Mouse (Mus musculus): Measurements from ENCODE around the gene Gm42791.

Gene Gm42791

DNA sequence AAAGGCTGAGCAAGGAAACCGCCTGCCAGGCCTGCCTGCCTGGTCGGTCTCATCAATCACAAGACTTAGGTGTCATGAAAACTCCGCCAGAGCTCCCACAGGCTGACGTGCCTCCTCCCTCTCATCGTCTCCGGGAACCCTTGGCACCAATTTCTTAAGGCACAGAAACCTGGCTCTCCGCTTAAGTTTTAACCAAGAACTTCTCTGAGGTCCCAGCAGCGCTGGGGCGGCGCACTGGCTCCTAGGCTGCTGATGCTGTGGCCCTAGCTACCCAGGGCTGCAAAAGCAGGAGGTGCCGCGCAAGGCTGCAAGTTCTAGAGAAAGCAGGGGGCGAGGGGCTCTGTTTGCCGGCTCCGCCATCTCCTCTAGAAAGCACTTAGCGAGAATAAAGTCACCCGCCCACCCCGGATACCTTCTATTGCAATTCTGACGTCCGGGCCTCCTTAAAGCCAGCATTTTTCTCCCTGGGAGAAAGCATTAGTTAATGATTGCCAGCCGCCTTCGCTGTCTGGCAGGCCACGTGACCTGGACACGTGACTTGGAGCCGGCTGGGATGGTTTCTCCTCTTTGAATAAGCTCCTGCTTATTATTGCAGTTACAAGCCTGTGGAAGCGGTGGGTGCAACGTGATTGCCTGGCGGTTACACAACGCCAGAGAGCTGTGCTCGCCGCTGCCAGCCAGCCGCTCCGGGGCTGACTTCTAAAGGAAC, at the start of gene Gm42791:
TSS of gene Gm42791 (minus strand) at position 442 of the 709 bp plus-strand sequence.
- DNase-seq, result peak; percentile 91

DNA sequence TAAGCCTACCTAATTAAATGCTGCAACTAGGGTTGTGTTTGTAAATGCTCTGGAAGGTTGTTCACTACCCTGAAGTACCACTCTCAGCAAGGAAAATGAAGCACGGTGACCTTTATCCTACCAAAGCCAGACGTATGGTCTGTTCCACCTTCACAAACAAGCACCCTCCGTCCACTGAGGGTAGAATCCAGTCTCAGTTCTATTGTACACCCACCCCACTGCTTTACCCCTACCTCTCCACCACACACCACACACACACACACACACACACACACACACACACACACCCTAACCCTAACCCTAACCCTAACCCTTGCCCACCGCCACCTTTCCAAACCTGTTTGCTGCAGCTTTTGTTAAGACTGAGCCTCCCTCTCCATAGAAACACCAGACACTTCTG, 49.1 kb upstream of the Gm42791 start:
- DNase-seq, result no peak

DNA sequence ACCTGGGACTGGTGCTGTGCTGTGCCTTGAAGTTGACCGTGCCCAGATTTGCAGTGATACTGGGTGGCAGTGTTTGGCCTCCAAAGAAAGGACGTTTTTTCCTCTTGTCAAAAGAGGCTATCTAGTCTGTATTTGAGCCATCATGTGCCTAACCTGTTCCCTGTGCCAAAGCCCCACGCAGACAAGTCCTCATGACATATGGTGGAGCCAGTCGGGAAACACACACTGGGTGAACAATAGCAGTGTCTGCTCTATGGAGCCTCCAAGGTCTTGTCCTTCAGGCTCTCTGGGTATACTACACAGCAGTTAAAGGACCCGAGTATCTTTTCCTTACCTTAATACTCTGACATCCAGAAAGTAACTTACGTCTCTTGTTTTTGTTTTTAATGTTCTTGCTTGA, 48.3 kb upstream of the Gm42791 start:
- no peak for DNase-seq

DNA sequence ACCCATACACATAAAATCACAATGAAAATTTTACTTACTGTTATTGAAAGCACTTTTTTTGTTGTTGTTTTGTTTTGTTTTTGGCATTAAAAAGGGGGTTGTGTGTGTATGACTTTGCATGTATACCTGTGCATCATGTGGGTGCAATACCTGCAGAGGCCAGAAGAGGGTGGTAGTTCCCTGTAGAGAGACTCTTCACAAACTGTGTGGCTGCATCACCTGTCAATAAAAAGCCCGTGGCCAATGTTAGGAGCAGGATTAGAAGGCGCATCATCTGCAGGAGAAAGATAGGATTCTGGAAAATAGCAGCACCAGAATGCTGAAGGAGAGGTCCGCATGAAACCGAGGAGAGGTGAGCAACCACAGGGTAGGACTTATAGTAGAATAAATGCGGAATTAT, 44.9 kb upstream of the Gm42791 start:
- no peak for DNase-seq

DNA sequence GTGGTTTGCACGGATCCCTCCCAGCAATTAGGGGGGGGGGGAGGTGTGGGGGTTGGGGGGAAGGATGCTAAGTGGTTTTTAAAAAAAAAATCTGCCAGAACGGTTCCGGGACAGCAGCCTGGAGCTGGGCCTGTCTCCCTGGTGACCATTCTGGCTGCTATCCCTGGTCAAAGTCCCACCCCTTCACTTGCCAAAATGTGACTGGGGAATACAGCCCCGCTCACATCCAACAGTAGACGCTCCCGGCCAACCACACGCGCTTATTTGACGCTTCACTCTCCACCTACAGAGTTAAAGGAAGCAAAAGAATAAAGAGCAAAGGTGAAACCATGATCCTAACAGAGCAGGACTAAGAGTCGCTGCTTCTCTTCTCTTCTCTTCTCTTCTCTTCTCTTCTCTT, 42.8 kb upstream of the Gm42791 start:
- DNase-seq, result no peak

DNA sequence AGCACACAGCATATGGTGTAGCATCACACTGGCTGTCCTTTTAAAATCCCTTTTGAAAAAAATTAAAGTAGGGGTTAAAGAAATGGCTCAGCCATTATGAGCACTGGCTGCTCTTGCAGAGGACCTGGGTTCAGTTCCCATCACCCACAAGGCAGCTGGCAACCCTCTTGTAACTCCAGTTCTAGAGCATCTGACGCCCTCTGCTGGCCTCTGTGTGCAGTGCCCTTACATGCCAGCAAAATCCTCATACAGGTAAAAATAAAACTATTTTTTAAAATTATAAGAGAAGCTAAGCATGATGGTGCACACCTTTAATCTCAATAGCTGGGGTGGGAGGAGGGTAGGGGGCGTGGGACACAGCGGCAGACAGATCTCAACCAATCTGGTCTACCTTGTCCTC, 42.0 kb upstream of the Gm42791 start:
- no peak for DNase-seq

DNA sequence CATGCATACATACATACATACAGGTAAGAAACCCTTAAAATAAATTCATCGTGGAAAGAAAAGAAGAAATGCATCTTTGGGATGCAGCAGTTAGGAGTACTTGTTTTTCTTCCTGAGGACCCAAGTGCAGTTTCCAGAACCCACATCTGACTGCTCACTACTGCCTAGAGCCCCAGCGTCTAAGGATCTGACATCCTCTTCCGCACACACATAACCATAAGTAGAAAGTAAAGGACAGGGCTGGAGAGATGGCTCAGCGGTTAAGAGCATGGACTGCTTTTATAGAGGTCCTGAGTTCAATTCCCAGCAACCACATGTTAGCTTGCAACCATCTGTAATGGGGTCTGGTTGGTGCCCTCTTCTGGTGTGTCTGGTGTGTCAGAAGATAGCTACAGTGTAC, 37.5 kb upstream of the Gm42791 start:
- no peak for DNase-seq

DNA sequence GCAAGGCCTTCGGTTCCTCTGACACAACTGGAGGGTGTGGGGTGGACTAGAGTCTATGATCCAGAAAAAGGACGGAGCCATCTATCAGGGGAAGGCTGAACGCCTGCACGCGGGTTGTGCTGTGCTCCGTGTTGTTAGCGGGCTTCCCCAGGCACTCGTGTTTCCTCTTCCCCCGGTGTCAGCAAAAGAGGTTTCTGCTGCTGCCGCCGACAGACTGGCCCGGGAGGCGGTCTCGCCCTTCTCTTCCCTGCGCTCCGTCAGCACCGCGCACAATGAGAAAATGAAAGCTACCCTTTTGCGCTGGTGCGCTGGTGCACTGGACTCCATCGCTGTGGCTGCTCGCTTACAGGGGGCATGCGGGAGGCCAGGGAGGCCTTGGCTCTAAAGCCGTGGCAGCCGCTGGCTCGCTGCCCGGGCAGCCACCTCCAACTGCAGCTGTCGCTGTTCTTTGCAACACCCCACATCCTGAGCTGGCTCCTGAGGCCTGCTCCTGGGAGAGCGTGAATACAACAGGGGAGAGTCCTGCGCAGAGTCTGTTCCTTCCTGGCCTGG, 36.3 kb upstream of the Gm42791 start:
- peak; percentile 57 for DNase-seq

DNA sequence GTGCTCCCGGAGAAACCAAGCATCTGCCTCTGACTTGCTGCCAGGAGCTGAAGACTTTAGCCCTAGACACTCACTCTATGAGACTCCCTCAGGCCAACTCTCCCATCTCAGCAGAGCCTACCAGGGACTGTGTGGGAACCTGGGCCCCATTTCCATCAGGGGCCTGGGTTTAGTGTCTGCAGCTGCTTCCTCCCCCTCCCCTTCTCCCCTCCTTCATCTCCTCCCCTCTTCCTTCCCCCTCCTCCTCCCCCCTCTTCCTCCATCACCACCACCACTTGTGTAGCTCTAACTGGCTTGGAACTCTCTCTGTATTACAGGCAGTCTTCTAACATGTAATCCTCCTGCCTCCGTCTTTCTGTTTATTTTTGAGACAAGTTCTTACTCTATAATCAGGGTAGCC, 35.2 kb upstream of the Gm42791 start:
- no peak for DNase-seq

DNA sequence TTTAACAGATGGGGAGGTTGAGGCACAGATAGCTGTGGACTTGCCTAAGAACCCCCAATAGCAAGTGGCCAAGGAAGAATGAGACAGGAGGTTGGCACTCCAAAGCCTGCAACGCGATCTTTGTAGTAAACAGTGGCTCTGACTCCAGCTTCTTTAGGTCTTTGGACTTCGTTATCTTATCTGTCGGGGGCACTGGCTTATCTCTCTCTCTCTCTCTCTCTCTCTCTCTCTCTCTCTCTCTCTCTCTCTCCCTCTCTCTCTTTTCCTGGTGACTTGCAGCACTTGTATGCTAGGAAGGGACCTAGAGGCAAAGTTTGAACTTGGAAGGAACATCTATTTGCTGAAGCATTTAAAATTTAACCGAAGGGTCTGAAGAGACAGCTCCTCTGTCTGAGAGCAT, 33.4 kb upstream of the Gm42791 start:
- DNase-seq, result no peak

DNA sequence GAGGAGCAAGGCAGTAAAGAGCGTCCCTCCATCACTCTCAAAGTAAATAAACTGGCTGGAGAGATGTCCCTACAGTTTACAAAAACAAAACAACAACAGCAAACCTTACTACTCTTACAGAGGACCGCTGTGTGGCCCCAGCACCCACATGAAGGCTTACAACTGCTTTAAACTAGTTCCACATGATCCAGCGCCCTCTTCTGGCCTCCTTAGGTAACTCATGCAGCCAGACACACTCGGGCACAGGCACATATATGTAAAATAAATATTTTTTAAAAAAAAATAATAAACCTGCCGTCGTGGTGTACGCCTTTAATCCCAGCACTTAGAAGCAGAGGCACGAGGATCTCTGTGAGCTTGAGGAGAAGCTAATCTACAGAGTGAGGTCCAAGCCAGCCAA, 32.4 kb upstream of the Gm42791 start:
- DNase-seq, result no peak

DNA sequence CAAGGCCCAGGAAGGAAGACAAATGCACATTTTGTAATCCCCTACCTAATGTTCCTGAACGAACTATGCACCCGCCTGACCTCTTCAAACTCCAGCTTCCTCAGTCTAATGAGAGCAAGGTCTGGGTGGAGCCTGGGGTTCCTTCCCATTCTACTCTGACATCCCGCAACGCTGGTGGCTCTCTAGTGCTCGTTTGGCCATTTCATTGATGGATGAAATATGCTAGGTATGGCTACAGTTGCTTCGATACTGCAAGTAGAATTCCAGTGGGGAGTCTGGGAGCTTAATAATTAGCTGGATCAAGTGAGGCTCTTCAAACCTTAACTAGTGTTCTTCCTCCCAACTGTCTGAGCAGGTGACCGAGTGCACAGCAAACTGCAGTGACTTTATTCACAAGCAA, 26.2 kb upstream of the Gm42791 start:
- no peak for DNase-seq

DNA sequence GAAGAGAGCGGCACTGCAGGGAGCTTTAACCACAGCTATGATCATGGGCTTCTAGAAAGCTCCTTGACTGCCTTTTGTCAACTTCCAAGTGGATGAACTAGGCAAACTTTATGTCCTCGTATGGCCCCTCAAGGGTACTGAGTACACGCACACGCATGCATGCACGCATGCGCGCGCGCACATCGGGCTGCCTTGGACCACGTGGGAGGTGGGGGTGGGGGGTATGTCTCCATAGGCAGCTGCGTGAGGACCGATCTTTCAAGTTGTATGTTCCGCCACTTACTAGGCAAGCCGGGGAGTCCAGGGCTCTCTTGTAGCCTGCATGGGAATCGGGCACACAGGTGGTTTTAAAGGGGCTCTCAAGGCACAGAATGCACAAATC, 25.7 kb upstream of the Gm42791 start:
- DNase-seq, result no peak

DNA sequence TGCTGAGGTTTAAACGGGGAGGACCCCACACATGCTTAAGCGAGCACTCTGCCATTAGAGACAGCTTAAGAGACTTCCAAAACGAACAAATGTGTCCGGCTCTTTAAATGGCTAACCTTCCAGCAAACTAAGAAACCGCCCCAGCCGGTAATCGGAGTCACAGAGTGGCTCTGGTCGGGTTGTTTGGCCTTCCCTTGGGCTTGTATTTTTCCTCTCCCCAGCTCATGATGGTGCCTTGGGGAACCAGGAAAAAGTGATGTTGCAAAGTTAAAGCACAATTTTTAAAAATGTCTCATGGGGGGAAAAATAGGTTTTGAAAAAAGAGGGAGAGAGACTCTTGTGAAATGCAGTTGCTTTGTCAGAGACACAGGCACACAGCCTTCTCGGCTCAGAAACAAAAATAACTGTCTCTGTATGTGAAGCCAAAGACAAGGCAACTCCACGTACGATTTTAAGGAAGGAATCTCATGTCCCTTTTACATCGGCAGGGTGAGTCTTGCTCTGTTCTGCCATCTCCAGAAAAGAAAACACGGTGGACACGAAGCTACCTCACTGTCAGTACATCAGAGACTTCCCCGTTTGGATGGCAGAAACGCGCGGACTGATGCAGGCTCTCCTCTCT, 25.2 kb upstream of the Gm42791 start:
- DNase-seq, result no peak

DNA sequence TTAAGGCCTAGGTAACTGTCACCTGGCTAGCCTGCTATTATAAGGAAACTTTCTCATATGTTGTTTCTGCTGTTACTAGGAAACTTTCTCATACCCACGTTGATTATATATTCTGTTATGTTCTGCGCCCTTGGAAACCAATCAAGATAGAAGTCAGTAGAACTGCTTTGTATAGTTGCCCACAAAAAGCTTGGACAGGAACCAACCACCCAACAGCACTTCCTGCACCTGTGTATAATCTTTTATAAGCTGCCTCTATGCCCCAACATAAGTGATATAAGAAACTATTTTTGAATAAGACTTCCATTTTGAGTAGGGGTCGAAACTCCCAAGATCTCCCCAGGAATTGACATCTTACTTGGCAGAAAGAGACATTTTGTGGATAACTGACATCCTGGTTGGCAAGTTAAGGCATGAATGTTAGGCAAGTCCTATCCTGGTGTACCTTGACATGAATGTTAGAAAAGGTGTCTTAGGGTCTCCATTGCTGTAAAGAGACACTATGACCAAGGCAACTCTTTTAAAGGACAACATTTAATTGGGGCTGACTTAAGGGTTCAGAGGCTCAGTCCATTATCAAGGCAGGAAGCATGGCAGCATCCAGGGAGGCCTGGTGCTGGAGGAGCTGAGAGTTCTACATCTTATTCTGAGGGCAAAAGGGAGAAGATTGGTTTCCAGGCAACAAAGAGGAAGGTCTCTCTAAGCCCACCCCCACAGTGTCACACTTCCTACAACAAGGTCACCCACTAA, 22.9 kb upstream of the Gm42791 start:
- DNase-seq, result no peak

DNA sequence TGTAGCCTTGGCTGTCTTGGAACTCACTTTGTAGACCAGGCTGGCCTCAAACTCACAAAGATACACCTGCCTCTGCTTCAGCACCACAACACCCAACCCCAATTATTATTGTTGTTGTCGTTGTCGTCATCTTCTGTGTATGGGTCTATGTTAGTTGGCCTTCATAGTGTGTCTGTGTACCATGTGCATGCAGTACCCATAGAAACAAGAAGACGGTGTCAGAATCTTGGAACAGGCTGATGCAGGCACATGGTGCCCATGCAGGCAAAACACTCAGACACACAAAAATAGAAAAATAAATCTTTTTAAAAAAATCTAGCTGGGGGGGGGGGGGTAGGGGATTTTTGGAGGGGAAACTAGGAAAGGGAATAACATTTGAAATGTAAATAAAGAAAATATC, 22.2 kb upstream of the Gm42791 start:
- DNase-seq, result no peak

DNA sequence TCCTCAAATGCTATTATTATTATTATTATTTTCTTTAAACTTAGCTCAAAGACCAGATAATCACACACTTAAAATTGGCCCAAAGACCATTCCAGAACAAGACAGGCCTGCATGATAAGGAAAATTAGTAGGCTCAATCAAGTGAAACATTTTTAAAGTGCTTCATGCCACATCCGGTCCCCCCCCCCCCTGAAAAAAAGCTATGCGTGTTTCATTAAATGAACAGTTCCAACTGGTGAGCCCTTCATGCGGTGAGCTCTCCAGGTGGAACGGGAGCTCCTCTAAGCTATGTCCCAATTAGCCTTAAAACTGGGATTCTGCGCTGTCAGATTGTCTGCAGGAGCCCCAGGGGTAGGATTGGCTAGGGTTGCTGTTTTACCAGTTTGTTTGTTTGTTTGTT, 21.3 kb upstream of the Gm42791 start:
- no peak for DNase-seq

DNA sequence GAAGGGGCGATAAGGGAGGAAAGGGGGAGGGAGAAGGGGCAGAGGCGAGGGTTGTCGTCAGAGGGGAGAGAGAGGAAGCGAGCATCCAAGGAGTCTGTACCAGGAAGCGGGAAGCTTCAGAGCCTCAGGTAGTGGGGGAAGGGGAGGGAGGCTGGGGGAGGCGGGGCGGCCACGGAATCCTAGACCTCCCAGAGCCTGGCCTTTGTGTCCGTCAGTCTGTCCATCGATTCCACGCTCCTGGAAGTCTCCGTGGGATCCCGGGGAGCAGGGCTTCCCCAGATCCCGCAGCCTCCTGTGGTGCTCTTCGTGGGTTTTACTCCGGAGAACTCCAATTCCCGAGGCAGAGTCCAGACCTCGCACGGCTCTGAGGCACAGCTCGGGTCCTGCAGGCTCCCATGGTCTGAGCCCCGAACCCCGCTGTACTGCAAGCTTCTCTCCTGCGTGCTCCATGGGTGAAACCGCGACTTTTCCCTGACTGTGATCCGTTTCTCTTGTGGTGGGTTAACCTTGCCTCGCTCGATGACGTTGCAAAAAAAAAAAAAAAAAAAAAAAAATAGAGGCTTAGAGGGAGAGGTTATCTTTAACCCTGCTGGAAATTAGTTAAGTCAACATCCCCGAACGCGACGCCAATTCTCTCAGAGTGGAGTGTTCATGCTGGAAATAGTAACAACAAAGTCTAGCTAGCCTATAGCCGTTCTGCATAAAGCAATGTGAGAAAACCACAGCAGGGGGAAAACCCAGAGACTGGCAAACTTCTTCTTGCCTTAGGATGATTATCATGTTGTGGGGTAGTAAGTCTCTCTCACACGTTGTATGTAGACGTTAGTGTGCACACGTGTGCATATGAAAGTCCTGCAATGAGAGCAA, 20.6 kb upstream of the Gm42791 start:
- DNase-seq, result peak; percentile 20

DNA sequence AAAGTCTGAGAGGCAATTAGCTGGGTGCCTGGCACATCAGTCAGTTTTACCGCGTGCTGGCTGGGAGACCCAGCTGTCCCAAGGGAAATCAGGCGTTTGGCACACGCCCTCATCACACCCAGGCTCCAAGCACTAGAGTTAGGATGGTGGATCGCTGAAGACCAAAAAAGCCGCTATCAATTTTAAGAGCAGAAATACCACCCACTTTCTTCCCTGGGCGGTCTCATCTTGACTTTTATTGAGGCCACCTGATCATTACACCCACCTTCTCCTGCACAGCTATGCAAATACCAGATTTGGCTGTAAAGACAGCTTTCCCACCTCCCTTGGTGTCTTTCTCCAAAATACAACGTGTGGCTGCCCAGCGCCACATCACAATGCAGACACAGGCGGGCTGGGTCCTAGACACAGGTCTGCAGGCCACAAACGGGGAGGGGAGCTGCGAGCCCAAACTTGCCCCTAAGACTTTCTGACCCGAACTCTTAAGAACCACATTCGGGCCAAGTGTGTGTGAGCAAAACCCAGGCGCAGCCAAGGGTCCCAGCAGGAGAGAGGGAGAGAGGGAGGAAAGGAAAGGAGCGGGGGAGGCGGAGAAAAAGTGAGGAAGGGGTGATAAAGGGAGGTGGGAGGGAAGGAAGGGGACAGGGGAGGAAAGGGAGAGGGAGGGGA, 19.8 kb upstream of the Gm42791 start:
- DNase-seq, result peak; percentile 29

DNA sequence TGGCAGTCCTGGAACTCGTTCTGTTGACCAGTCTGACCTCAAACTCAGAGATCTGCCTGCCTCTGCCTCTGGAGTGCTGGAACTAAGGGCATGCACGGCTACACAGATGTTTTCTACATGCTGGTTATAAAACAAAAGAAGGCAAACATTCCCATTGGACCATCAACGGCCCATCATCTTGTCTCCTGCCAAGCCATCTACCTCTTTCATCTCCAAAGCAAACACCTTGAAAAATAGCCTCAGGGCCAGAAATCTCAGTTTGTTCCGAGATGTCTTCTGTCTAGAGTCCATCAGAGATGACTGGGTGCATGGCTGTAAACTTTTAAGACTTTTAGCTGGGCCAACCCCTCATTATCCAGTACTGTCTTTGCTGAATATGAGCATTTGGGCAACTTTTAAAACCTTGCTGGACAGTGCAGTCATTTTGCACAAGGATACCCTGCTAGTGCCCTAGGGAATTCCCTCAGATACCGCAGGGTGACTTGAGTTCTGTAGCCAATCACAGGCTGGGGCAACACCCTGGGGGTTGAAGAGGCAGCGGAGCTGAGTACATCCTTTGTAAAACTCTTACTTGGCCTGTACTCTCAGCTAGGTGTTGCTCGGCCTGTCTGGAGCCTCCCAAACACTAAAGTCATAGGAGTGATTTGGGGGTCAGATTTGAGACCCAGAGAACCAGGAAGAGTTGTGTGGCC, 19.0 kb upstream of the Gm42791 start:
- no peak for DNase-seq

DNA sequence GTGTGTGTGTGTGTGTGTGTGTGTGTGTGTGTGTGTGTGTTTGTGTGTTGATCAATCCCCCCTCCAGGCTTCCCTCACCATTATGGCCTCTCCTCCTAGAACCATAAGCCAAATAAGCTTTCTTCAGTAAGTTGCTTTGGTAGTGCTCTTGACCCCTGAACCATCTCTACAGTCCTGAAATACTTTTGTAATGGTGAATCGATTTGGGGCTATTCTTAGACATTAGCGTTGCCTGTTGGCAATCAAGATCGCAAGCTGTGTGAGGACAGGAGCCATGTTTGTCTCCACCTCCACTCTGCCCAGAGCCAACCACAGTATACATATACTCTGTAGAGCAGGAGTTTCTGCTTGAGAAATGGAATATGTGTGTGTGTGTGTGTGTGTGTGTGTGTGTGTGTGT, 14.2 kb upstream of the Gm42791 start:
- no peak for DNase-seq

DNA sequence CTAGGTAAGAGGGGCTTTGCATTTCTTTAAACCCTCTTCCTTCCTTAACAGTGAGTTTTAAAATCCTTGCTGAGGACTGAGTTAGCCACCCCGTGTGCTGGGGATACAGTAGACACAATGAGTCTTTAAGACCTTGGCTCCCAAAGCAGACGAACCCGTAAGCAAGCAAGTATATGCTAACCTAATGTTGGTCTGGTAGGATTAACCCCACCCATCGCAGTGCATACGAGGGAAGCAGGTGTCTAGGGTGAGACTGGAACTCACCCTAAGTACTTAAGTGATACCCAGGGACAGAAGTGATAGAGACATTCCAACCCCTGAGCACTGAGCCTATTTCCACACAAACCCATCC, 12.3 kb upstream of the Gm42791 start:
- no peak for DNase-seq
